Mouse (Mus musculus) heart, embryonic 10.5 days (tissue): ENCODE data around the gene Htra3. TPM values are rescaled to one million over a fixed set of nuclear protein-coding genes. Genes with fewer than 3 reads are reported as not detected.

Experiments
- polyA plus RNA-seq: library from polyadenylated mRNA; unstranded; fragments of >200 nt; fragmentation: Nextera tagmentation; extraction: Ambion mirVana; gene quantifications from 2 replicates; pipeline ENCODE4 v1.2.1, GENCODE M21; 2016

The Htra3 gene
- polyA plus RNA-seq, 1 experiment from 2014 or later, result 7.2 TPM

Other genes with a start within 250 kb of the Htra3 start
- 5.0 and 8.3 TPM in 2 replicates for gene Cpz, start 154.1 kb downstream of the Htra3 start, polyA plus RNA-seq
- 5.6 and 9.4 TPM in 2 replicates for gene Trmt44, start 104.7 kb downstream of the Htra3 start, polyA plus RNA-seq
- 9.9 and 10.3 TPM in 2 replicates for gene Acox3, start 96.7 kb downstream of the Htra3 start, polyA plus RNA-seq
- 7.8 and 13.1 TPM in 2 replicates for gene Sh3tc1, start 60.2 kb upstream of the Htra3 start, polyA plus RNA-seq
- gene Ablim2, start 78.1 kb upstream of the Htra3 start, polyA plus RNA-seq, result 1.7 and 2.6 TPM in 2 replicates
- gene Afap1, start 213.5 kb upstream of the Htra3 start, polyA plus RNA-seq, result 21.7 and 27.0 TPM in 2 replicates